Mouse (Mus musculus): ENCODE results near the gene Npat. TPM values are rescaled to one million over a fixed set of nuclear protein-coding genes. Genes with fewer than 3 reads are reported as not detected.
A peak's percentile ranks its signal among the peaks of the same experiment; 100 is the strongest.

Npat gene
- total RNA-seq, 1 experiment = 22.8 TPM

DNA sequence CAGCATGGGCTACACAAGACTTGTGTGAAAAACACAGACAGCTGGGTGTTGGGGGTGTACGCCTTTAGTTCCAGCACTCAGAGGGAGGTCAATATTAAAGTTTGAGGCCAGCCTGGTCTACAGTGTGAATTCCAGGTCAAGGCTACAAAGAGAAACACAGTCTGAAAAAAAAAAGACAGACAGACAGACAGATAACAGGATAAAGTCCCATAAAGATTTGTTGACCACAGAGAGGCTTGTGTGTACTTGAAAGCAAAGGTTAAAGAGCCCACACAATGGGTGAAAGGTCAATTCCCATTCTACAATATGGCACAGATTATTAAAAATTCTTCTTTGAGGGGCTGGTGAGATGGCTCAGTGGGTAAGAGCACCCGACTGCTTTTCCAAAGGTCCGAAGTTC, 70.3 kb downstream of the Npat start:
- Histone ChIP-seq H3K9ac (ENCODE audit: insufficient read depth, low read depth, low read length, poor library complexity, severe bottlenecking) (no peak overlapping the region), H3K9me3 (ENCODE audit: control insufficient read depth, insufficient read depth, low read depth, low read length) (no peaks in the 10 kb centered on the region), H3K4me1 (ENCODE audit: control insufficient read depth in 2 of 2, insufficient read depth in 2 of 2, low read length in 2 of 2, poor library complexity in 1 of 2) (peaks cover 0 to 3% of the 10 kb centered on the region in 2 experiments; a peak in 1 of 4 replicates), H3K27ac (ENCODE audit: insufficient read depth, low read depth, low read length, poor library complexity, severe bottlenecking) (no peak overlapping the region), H3K4me3 (ENCODE audit: insufficient read depth in 1 of 2, low read depth in 1 of 2, low read length in 2 of 2, poor library complexity in 1 of 2, severe bottlenecking in 1 of 2) (no peak overlapping the region), H3K36me3 (ENCODE audit: control insufficient read depth, insufficient read depth, low read length, poor library complexity, severe bottlenecking) (no peaks in the 10 kb centered on the region)
- in situ Hi-C loops (cut with MboI; ENCODE audit: low sequenced_read_pairs in 2 of 2, unreplicated experiment in 2 of 2) = no loop called here
- DNase-seq (ENCODE audit: low read depth, low spot score) = no peak
- TF ChIP-seq ZNF384 (IDR thresholded peaks at IDR 0.05; ENCODE audit: low read depth, low read length) = no peak
- TF ChIP-seq MAFK (IDR thresholded peaks at IDR 0.05; ENCODE audit: insufficient read depth, low read depth, low read length) = no peak
- no peak for TF ChIP-seq ZC3H11A (IDR thresholded peaks at IDR 0.05; ENCODE audit: borderline replicate concordance, low read depth, low read length)
- no peak for TF ChIP-seq HCFC1 (IDR thresholded peaks at IDR 0.05; ENCODE audit: borderline replicate concordance, insufficient read depth, low read length)
- TF ChIP-seq CHD2 (IDR thresholded peaks at IDR 0.05; ENCODE audit: low read depth, low read length) = no peak

DNA sequence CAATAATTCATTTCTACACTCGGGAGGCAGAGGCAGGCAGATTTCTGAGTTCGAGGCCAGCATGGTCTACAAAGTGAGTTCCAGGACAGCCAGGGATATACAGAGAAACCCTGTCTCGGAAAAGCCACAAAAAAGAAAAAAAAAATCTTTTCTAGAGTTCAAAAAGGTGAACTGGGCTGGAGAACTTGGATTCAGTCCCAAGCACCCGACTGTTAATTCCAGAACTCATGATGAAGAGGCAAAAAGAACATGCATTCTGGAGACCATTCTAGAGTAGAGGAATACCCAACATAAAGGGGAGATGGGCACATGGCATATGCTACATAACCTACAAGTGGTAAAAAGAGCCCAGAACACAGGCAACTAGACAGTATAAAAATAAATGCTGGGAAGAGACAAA, 71.0 kb downstream of the Npat start:
- no peaks in the 10 kb centered on the region for H3K9me3 ChIP-seq (ENCODE audit: control insufficient read depth, insufficient read depth, low read depth, low read length)
- H3K27ac ChIP-seq (ENCODE audit: insufficient read depth, low read depth, low read length, poor library complexity, severe bottlenecking) = no peak overlapping the region
- no peak for DNase-seq (ENCODE audit: low read depth, low spot score)
- H3K4me3 ChIP-seq (ENCODE audit: insufficient read depth in 1 of 2, low read depth in 1 of 2, low read length in 2 of 2, poor library complexity in 1 of 2, severe bottlenecking in 1 of 2) = no peak overlapping the region
- no peaks in the 10 kb centered on the region for H3K36me3 ChIP-seq (ENCODE audit: control insufficient read depth, insufficient read depth, low read length, poor library complexity, severe bottlenecking)
- TF ChIP-seq HCFC1 (IDR thresholded peaks at IDR 0.05; ENCODE audit: borderline replicate concordance, insufficient read depth, low read length) (no peak), CHD2 (IDR thresholded peaks at IDR 0.05; ENCODE audit: low read depth, low read length) (no peak), ZNF384 (IDR thresholded peaks at IDR 0.05; ENCODE audit: low read depth, low read length) (no peak), ZC3H11A (IDR thresholded peaks at IDR 0.05; ENCODE audit: borderline replicate concordance, low read depth, low read length) (no peak), MAFK (IDR thresholded peaks at IDR 0.05; ENCODE audit: insufficient read depth, low read depth, low read length) (no peak)
- H3K9ac ChIP-seq (ENCODE audit: insufficient read depth, low read depth, low read length, poor library complexity, severe bottlenecking) = no peak overlapping the region
- in situ Hi-C loops (cut with MboI; ENCODE audit: low sequenced_read_pairs in 2 of 2, unreplicated experiment in 2 of 2) = no loop called here
- H3K4me1 ChIP-seq (ENCODE audit: control insufficient read depth in 2 of 2, insufficient read depth in 2 of 2, low read length in 2 of 2, poor library complexity in 1 of 2) = peaks cover 0 to 3% of the 10 kb centered on the region in 2 experiments; a peak in 1 of 4 replicates

DNA sequence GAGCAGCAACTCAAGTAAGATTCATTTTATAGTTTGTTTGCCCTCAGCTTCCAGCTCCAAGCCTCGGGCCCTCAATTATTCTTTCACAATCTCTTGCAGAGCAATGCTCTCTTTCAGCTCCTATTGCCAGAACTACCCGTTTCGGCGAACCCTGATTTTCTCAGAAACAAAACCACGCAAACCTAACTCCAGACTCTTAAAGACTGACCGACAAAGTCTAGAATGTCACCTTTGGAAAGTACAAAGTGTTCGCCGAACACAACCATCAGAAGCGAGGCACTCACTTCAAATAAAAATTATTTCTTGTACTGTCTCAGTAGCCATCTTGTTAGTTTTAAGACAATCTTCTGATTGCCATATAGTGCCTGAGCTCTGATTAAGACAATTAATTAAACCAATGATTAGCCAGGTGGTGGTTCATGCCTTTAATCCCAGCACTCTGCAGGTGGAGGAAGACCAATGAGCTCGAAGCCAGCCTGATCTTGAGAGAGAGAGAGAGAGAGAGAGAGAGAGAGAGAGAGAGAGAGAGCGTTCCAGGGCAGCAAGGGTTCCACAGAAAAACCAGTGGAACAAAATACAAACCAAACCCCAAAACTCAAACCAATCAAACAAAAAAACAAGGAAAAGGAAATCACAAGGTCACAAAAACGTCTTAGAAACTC, 72.6 kb downstream of the Npat start:
- no peak for DNase-seq (ENCODE audit: low read depth, low spot score)
- in situ Hi-C loops (cut with MboI; ENCODE audit: low sequenced_read_pairs in 2 of 2, unreplicated experiment in 2 of 2) = no loop called here
- Histone ChIP-seq H3K9me3 (ENCODE audit: control insufficient read depth, insufficient read depth, low read depth, low read length) (no peaks in the 10 kb centered on the region), H3K27ac (ENCODE audit: insufficient read depth, low read depth, low read length, poor library complexity, severe bottlenecking) (no peak overlapping the region), H3K4me3 (ENCODE audit: insufficient read depth in 1 of 2, low read depth in 1 of 2, low read length in 2 of 2, poor library complexity in 1 of 2, severe bottlenecking in 1 of 2) (peak overlapping the region; percentile 64 to 71; a peak in 3 of 4 replicates), H3K36me3 (ENCODE audit: control insufficient read depth, insufficient read depth, low read length, poor library complexity, severe bottlenecking) (no peaks in the 10 kb centered on the region), H3K9ac (ENCODE audit: insufficient read depth, low read depth, low read length, poor library complexity, severe bottlenecking) (peak overlapping the region; percentile 75; the same call in 1 of the 2 replicates), H3K4me1 (ENCODE audit: control insufficient read depth in 2 of 2, insufficient read depth in 2 of 2, low read length in 2 of 2, poor library complexity in 1 of 2) (peaks cover 0 to 3% of the 10 kb centered on the region in 2 experiments; a peak in 1 of 4 replicates)
- no peak for TF ChIP-seq HCFC1 (IDR thresholded peaks at IDR 0.05; ENCODE audit: borderline replicate concordance, insufficient read depth, low read length)
- TF ChIP-seq ZC3H11A (IDR thresholded peaks at IDR 0.05; ENCODE audit: borderline replicate concordance, low read depth, low read length) = no peak
- TF ChIP-seq CHD2 (IDR thresholded peaks at IDR 0.05; ENCODE audit: low read depth, low read length) = no peak
- no peak for TF ChIP-seq ZNF384 (IDR thresholded peaks at IDR 0.05; ENCODE audit: low read depth, low read length)
- no peak for TF ChIP-seq MAFK (IDR thresholded peaks at IDR 0.05; ENCODE audit: insufficient read depth, low read depth, low read length)

DNA sequence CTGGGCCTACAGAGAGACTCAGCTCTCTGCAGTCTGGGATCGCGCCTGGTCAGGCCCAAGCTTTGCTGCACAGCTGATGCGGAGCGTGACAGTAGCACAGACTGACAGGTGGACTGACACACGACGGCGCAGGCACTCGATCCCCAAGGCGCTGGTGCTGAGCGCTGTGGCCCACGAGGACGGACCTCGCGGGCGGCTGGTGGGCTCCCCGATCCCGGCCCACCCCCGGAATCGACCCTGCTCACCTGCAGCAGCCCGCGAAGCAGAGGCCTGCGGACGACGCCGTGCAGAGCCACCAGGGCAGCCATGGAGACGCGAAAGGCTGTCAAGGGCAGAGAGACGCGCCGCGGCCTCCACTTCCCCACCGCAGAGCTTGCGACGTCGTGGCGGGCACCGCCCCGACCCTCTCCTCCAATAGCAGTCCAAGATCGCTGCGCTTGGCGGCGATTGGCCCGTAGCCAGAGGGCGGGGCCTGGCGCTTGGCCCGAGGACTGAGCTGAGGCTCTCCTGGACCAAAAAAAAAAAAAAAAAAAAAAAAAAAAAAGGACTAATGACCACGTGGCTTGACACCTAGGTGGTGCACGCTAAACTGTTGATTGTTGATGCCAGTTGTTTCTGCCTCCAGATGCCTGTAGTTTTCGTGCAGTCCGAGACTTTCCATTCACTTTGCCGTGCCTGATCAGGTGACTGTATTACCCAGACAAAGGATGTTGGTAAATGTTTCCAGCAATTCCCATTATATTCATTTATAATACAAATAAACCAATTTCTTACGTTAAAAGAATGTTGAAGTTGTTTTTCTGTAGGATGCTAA, 73.3 kb downstream of the Npat start, which contains the start of gene Acat1:
TSS of gene Acat1 (minus strand) at position 415 of the 814 bp plus-strand sequence.
- H3K9me3 ChIP-seq (ENCODE audit: control insufficient read depth, insufficient read depth, low read depth, low read length) = no peaks in the 10 kb centered on the region
- in situ Hi-C loops (cut with MboI; ENCODE audit: low sequenced_read_pairs in 2 of 2, unreplicated experiment in 2 of 2) = no loop called here
- peaks cover 0 to 3% of the 10 kb centered on the region in 2 experiments; a peak in 1 of 4 replicates for H3K4me1 ChIP-seq (ENCODE audit: control insufficient read depth in 2 of 2, insufficient read depth in 2 of 2, low read length in 2 of 2, poor library complexity in 1 of 2)
- DNase-seq (ENCODE audit: low read depth, low spot score) = peak; percentile 62
- H3K4me3 ChIP-seq (ENCODE audit: insufficient read depth in 1 of 2, low read depth in 1 of 2, low read length in 2 of 2, poor library complexity in 1 of 2, severe bottlenecking in 1 of 2) = peak within 1 kb of the TSS; percentile 64 to 71
- H3K36me3 ChIP-seq (ENCODE audit: control insufficient read depth, insufficient read depth, low read length, poor library complexity, severe bottlenecking) = no peaks in the 10 kb centered on the region
- no peak within 1 kb of the TSS for H3K27ac ChIP-seq (ENCODE audit: insufficient read depth, low read depth, low read length, poor library complexity, severe bottlenecking)
- TF ChIP-seq ZNF384 (IDR thresholded peaks at IDR 0.05; ENCODE audit: low read depth, low read length) (peak; percentile 99), ZC3H11A (IDR thresholded peaks at IDR 0.05; ENCODE audit: borderline replicate concordance, low read depth, low read length) (no peak)
- H3K9ac ChIP-seq (ENCODE audit: insufficient read depth, low read depth, low read length, poor library complexity, severe bottlenecking) = peak within 1 kb of the TSS; percentile 75

Data from ES-E14 (cell line).